Mouse (Mus musculus): ENCODE measurements around the gene Gm20388. TPM values are rescaled to one million over a fixed set of nuclear protein-coding genes. Genes with fewer than 3 reads are reported as not detected.

Gm20388 gene
- total and polyA plus RNA-seq, 3 experiments, result 0.02 to 0.05 TPM; not detected in 1

DNA sequence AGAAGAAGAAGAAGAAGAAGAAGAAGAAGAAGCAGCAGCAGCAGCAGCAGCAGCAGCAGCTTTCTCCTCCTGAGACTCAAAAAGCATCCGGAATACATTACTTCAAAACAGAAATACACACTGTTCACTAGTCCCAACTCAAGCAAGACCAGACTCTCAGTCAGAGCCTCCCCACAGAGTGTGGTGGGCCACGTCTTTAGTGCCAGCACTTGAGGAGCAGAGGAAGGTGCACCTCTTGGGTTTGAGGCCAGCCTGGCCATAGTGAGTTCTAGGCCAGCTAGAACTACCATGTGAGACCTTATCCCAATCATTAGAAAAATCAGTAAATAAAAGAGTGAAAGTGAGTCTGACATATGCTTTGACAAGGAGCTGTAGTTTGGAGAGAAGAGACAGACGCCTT lies 3073.5 kb downstream of the Gm20388 start:
- ATAC-seq (ENCODE audit: extremely low read depth, insufficient number of reproducible peaks, low FRiP score, poor library complexity, severe bottlenecking), result no peak
- H3K27me3 ChIP-seq (ENCODE audit: insufficient read depth, low read length), result no peaks in the 10 kb centered on the region
- peaks cover 43% of the 10 kb centered on the region for H3K36me3 ChIP-seq (replicated peaks)
- H3K4me1 ChIP-seq (ENCODE audit: insufficient read depth, low read depth, low read length), result peaks cover 66% of the 10 kb centered on the region
- DNase-seq (ENCODE audit: low spot score), result no peak
- H3K4me3 ChIP-seq (ENCODE audit: low read depth, low read length), result no peak overlapping the region
- TF ChIP-seq POLR2AphosphoS5 (IDR thresholded peaks at IDR 0.05; ENCODE audit: insufficient replicate concordance, low read depth, low read length), result no peak
- no peak for TF ChIP-seq GATA1 (IDR thresholded peaks at IDR 0.05; ENCODE audit: borderline replicate concordance, low read length)
- no peak for TF ChIP-seq TAL1 (conservative IDR thresholded peaks at IDR 0.05; ENCODE audit: low read depth, low read length)
- TF ChIP-seq GATA2 (IDR thresholded peaks at IDR 0.05; ENCODE audit: borderline replicate concordance, low read depth, low read length), result no peak
- no peak for TF ChIP-seq CTCF (IDR thresholded peaks at IDR 0.05; ENCODE audit: low read depth, low read length)
- H3K9me3 ChIP-seq (replicated peaks), result no peaks in the 10 kb centered on the region

GRCm38 (mm10) chr8:122986501-122987184 lies 3076.0 kb downstream of the Gm20388 start:
- H3K4me3 ChIP-seq (ENCODE audit: low read depth, low read length), result no peak overlapping the region
- DNase-seq (ENCODE audit: low spot score) (no peak), ATAC-seq (ENCODE audit: extremely low read depth, insufficient number of reproducible peaks, low FRiP score, poor library complexity, severe bottlenecking) (no peak)
- H3K27me3 ChIP-seq (ENCODE audit: insufficient read depth, low read length), result no peaks in the 10 kb centered on the region
- H3K36me3 ChIP-seq (replicated peaks), result peaks cover 33% of the 10 kb centered on the region
- H3K4me1 ChIP-seq (ENCODE audit: insufficient read depth, low read depth, low read length), result peaks cover 67% of the 10 kb centered on the region
- H3K9me3 ChIP-seq (replicated peaks), result no peaks in the 10 kb centered on the region
- no peak for TF ChIP-seq TAL1 (conservative IDR thresholded peaks at IDR 0.05; ENCODE audit: low read depth, low read length)
- no peak for TF ChIP-seq POLR2AphosphoS5 (IDR thresholded peaks at IDR 0.05; ENCODE audit: insufficient replicate concordance, low read depth, low read length)
- TF ChIP-seq GATA2 (IDR thresholded peaks at IDR 0.05; ENCODE audit: borderline replicate concordance, low read depth, low read length), result no peak
- no peak for TF ChIP-seq CTCF (IDR thresholded peaks at IDR 0.05; ENCODE audit: low read depth, low read length)
- TF ChIP-seq GATA1 (IDR thresholded peaks at IDR 0.05; ENCODE audit: borderline replicate concordance, low read length), result no peak

GRCm38 (mm10) chr8:122987255-122987654 lies 3076.6 kb downstream of the Gm20388 start:
- Histone ChIP-seq H3K9me3 (replicated peaks) (no peaks in the 10 kb centered on the region), H3K4me3 (ENCODE audit: low read depth, low read length) (no peak overlapping the region), H3K4me1 (ENCODE audit: insufficient read depth, low read depth, low read length) (peaks cover 70% of the 10 kb centered on the region), H3K36me3 (replicated peaks) (peaks cover 37% of the 10 kb centered on the region), H3K27me3 (ENCODE audit: insufficient read depth, low read length) (no peaks in the 10 kb centered on the region)
- no peak for TF ChIP-seq CTCF (IDR thresholded peaks at IDR 0.05; ENCODE audit: low read depth, low read length)
- no peak for TF ChIP-seq POLR2AphosphoS5 (IDR thresholded peaks at IDR 0.05; ENCODE audit: insufficient replicate concordance, low read depth, low read length)
- no peak for TF ChIP-seq GATA1 (IDR thresholded peaks at IDR 0.05; ENCODE audit: borderline replicate concordance, low read length)
- TF ChIP-seq TAL1 (conservative IDR thresholded peaks at IDR 0.05; ENCODE audit: low read depth, low read length), result no peak
- TF ChIP-seq GATA2 (IDR thresholded peaks at IDR 0.05; ENCODE audit: borderline replicate concordance, low read depth, low read length), result no peak
- DNase-seq (ENCODE audit: low spot score), result no peak
- no peak for ATAC-seq (ENCODE audit: extremely low read depth, insufficient number of reproducible peaks, low FRiP score, poor library complexity, severe bottlenecking)

GRCm38 (mm10) chr8:122988955-122989354 lies 3078.3 kb downstream of the Gm20388 start:
- DNase-seq (ENCODE audit: low spot score), result no peak
- Histone ChIP-seq H3K36me3 (replicated peaks) (peaks cover 40% of the 10 kb centered on the region), H3K4me1 (ENCODE audit: insufficient read depth, low read depth, low read length) (peaks cover 76% of the 10 kb centered on the region), H3K4me3 (ENCODE audit: low read depth, low read length) (no peak overlapping the region), H3K27me3 (ENCODE audit: insufficient read depth, low read length) (no peaks in the 10 kb centered on the region), H3K9me3 (replicated peaks) (no peaks in the 10 kb centered on the region)
- ATAC-seq (ENCODE audit: extremely low read depth, insufficient number of reproducible peaks, low FRiP score, poor library complexity, severe bottlenecking), result peak; percentile 83
- TF ChIP-seq CTCF (IDR thresholded peaks at IDR 0.05; ENCODE audit: low read depth, low read length), result no peak
- TF ChIP-seq TAL1 (conservative IDR thresholded peaks at IDR 0.05; ENCODE audit: low read depth, low read length), result 0 out of 2 replicates have a peak, but pooled peaks have one; percentile 17

- DNase-seq (ENCODE audit: low spot score), result no peak
Measured at GRCm38 (mm10) chr8:122989976-122990375, 3079.3 kb downstream of the Gm20388 start.

DNA sequence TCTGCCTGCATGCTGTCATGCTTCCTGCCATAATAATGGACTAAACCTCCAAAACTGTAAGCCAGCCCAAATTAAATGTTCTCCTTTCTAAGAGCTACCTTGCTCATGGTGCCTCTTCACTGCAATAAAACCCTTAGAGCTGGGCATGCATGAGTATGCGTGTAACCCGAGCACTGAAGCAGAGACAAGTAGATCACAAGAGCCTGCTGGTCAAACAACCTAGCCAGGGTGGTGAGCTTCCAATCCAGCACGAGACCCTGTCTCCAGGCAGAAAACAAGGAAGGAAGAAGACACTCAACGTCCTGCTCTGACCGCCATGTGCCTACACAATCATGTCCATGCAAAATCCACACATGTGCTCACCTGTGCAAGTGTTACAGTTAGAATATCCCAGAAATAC lies 3080.7 kb downstream of the Gm20388 start:
- H3K4me1 ChIP-seq (ENCODE audit: insufficient read depth, low read depth, low read length), result peaks cover 64% of the 10 kb centered on the region

More at GRCm38 (mm10) chr8:122989976-122990375, 3079.3 kb downstream of the Gm20388 start:
- no peaks in the 10 kb centered on the region for H3K9me3 ChIP-seq (replicated peaks)
- H3K4me1 ChIP-seq (ENCODE audit: insufficient read depth, low read depth, low read length), result peaks cover 76% of the 10 kb centered on the region
- no peak for TF ChIP-seq CTCF (IDR thresholded peaks at IDR 0.05; ENCODE audit: low read depth, low read length)
- TF ChIP-seq POLR2AphosphoS5 (IDR thresholded peaks at IDR 0.05; ENCODE audit: insufficient replicate concordance, low read depth, low read length), result no peak
- TF ChIP-seq GATA1 (IDR thresholded peaks at IDR 0.05; ENCODE audit: borderline replicate concordance, low read length), result no peak
- TF ChIP-seq GATA2 (IDR thresholded peaks at IDR 0.05; ENCODE audit: borderline replicate concordance, low read depth, low read length), result no peak
- TF ChIP-seq TAL1 (conservative IDR thresholded peaks at IDR 0.05; ENCODE audit: low read depth, low read length), result no peak
- H3K36me3 ChIP-seq (replicated peaks), result peaks cover 34% of the 10 kb centered on the region
- H3K27me3 ChIP-seq (ENCODE audit: insufficient read depth, low read length), result no peaks in the 10 kb centered on the region
- no peak overlapping the region for H3K4me3 ChIP-seq (ENCODE audit: low read depth, low read length)
- no peak for ATAC-seq (ENCODE audit: extremely low read depth, insufficient number of reproducible peaks, low FRiP score, poor library complexity, severe bottlenecking)

More for the DNA sequence above, 3080.7 kb downstream of the Gm20388 start:
- TF ChIP-seq GATA2 (IDR thresholded peaks at IDR 0.05; ENCODE audit: borderline replicate concordance, low read depth, low read length) (no peak), TAL1 (conservative IDR thresholded peaks at IDR 0.05; ENCODE audit: low read depth, low read length) (no peak), GATA1 (IDR thresholded peaks at IDR 0.05; ENCODE audit: borderline replicate concordance, low read length) (no peak), CTCF (IDR thresholded peaks at IDR 0.05; ENCODE audit: low read depth, low read length) (no peak), POLR2AphosphoS5 (IDR thresholded peaks at IDR 0.05; ENCODE audit: insufficient replicate concordance, low read depth, low read length) (no peak)
- Histone ChIP-seq H3K27me3 (ENCODE audit: insufficient read depth, low read length) (no peaks in the 10 kb centered on the region), H3K4me3 (ENCODE audit: low read depth, low read length) (no peak overlapping the region), H3K9me3 (replicated peaks) (no peaks in the 10 kb centered on the region), H3K36me3 (replicated peaks) (peaks cover 28% of the 10 kb centered on the region)
- DNase-seq (ENCODE audit: low spot score) (no peak), ATAC-seq (ENCODE audit: extremely low read depth, insufficient number of reproducible peaks, low FRiP score, poor library complexity, severe bottlenecking) (no peak)

All from G1E (cell line).